Mouse (Mus musculus): ENCODE results near the gene Adamts4. TPM values are rescaled to one million over a fixed set of nuclear protein-coding genes. Genes with fewer than 3 reads are reported as not detected.

The Adamts4 gene
- total and polyA plus RNA-seq, 2 experiments from 2014 or later = 3.9 to 4.1 TPM

- Histone ChIP-seq H3K9ac (replicated peaks; ENCODE audit: low read depth, low read length) (no peak overlapping the region), H3K27ac (ENCODE audit: low read depth) (no peak overlapping the region), H3K36me3 (replicated peaks; ENCODE audit: control insufficient read depth, insufficient read depth, low read length) (peaks cover 63% of the 10 kb centered on the region), H3K4me2 (ENCODE audit: low read depth, low read length) (no peak overlapping the region), H3K4me1 (ENCODE audit: control insufficient read depth, insufficient read depth) (peaks cover 7% of the 10 kb centered on the region), H3K4me3 (ENCODE audit: low read depth, low read length) (no peak overlapping the region), H3K27me3 (ENCODE audit: control insufficient read depth, insufficient read depth, low read length) (no peaks in the 10 kb centered on the region), H3K9me3 (replicated peaks; ENCODE audit: control insufficient read depth, low read length) (no peaks in the 10 kb centered on the region)
- TF ChIP-seq CTCF (IDR thresholded peaks at IDR 0.05; ENCODE audit: low read depth) (no peak), EP300 (IDR thresholded peaks at IDR 0.05; ENCODE audit: low read depth) (no peak)
- 79% methylated on average over 10 of the region's 10 CpGs for WGBS
- ATAC-seq (ENCODE audit: insufficient read depth, low read depth) (no peak), DNase-seq (ENCODE audit: low spot score) (no peak)
These were observed 27.5 kb downstream of the Adamts4 start for GRCm38 (mm10) chr1:171277736-171278135.

- Histone ChIP-seq H3K9ac (replicated peaks; ENCODE audit: low read depth, low read length) (no peak overlapping the region), H3K9me3 (replicated peaks; ENCODE audit: control insufficient read depth, low read length) (no peaks in the 10 kb centered on the region), H3K4me1 (ENCODE audit: control insufficient read depth, insufficient read depth) (peaks cover 7% of the 10 kb centered on the region), H3K4me2 (ENCODE audit: low read depth, low read length) (no peak overlapping the region), H3K4me3 (ENCODE audit: low read depth, low read length) (no peak overlapping the region), H3K36me3 (replicated peaks; ENCODE audit: control insufficient read depth, insufficient read depth, low read length) (peaks cover 59% of the 10 kb centered on the region), H3K27ac (ENCODE audit: low read depth) (no peak overlapping the region), H3K27me3 (ENCODE audit: control insufficient read depth, insufficient read depth, low read length) (no peaks in the 10 kb centered on the region)
- ATAC-seq (ENCODE audit: insufficient read depth, low read depth) (no peak), DNase-seq (ENCODE audit: low spot score) (no peak)
- TF ChIP-seq EP300 (IDR thresholded peaks at IDR 0.05; ENCODE audit: low read depth) (no peak), CTCF (IDR thresholded peaks at IDR 0.05; ENCODE audit: low read depth) (no peak)
- WGBS = 92% methylated on average over 8 of the region's 8 CpGs
These were observed 28.2 kb downstream of the Adamts4 start for GRCm38 (mm10) chr1:171278436-171278835.

- H3K36me3 ChIP-seq (replicated peaks; ENCODE audit: control insufficient read depth, insufficient read depth, low read length) = peaks cover 51% of the 10 kb centered on the region
- H3K27me3 ChIP-seq (ENCODE audit: control insufficient read depth, insufficient read depth, low read length) = no peaks in the 10 kb centered on the region
- no peak overlapping the region for H3K4me2 ChIP-seq (ENCODE audit: low read depth, low read length)
- DNase-seq (ENCODE audit: low spot score) (no peak), ATAC-seq (ENCODE audit: insufficient read depth, low read depth) (no peak)
- WGBS = 82% methylated on average over 14 of the region's 14 CpGs
- no peaks in the 10 kb centered on the region for H3K9me3 ChIP-seq (replicated peaks; ENCODE audit: control insufficient read depth, low read length)
- 0 out of 2 replicates have a peak overlapping the region, but pooled peaks have one; percentile 69 for H3K9ac ChIP-seq (replicated peaks; ENCODE audit: low read depth, low read length)
- TF ChIP-seq CTCF (IDR thresholded peaks at IDR 0.05; ENCODE audit: low read depth) (no peak), EP300 (IDR thresholded peaks at IDR 0.05; ENCODE audit: low read depth) (no peak)
- no peak overlapping the region for H3K4me3 ChIP-seq (ENCODE audit: low read depth, low read length)
- H3K4me1 ChIP-seq (ENCODE audit: control insufficient read depth, insufficient read depth) = peaks cover 7% of the 10 kb centered on the region
- no peak overlapping the region for H3K27ac ChIP-seq (ENCODE audit: low read depth)
These were observed 28.9 kb downstream of the Adamts4 start for GRCm38 (mm10) chr1:171279012-171279705.

- Histone ChIP-seq H3K27ac (ENCODE audit: low read depth) (no peak overlapping the region), H3K27me3 (ENCODE audit: control insufficient read depth, insufficient read depth, low read length) (no peaks in the 10 kb centered on the region), H3K4me3 (ENCODE audit: low read depth, low read length) (peak overlapping the region; percentile 69; the same call in 1 of the 2 replicates), H3K9me3 (replicated peaks; ENCODE audit: control insufficient read depth, low read length) (no peaks in the 10 kb centered on the region), H3K36me3 (replicated peaks; ENCODE audit: control insufficient read depth, insufficient read depth, low read length) (peaks cover 52% of the 10 kb centered on the region), H3K9ac (replicated peaks; ENCODE audit: low read depth, low read length) (peak overlapping the region; percentile 69), H3K4me2 (ENCODE audit: low read depth, low read length) (peak overlapping the region; percentile 78; the same call in 1 of the 2 replicates), H3K4me1 (ENCODE audit: control insufficient read depth, insufficient read depth) (peaks cover 7% of the 10 kb centered on the region)
- DNase-seq (ENCODE audit: low spot score) (no peak), ATAC-seq (ENCODE audit: insufficient read depth, low read depth) (no peak)
- WGBS = 77% methylated on average over 5 of the region's 5 CpGs
- TF ChIP-seq CTCF (IDR thresholded peaks at IDR 0.05; ENCODE audit: low read depth) (no peak), EP300 (IDR thresholded peaks at IDR 0.05; ENCODE audit: low read depth) (no peak)
These were observed 29.5 kb downstream of the Adamts4 start for GRCm38 (mm10) chr1:171279721-171280120.

GRCm38 (mm10) chr1:171280250-171280915 lies 30.2 kb downstream of the Adamts4 start:
- peaks cover 51% of the 10 kb centered on the region for H3K36me3 ChIP-seq (replicated peaks; ENCODE audit: control insufficient read depth, insufficient read depth, low read length)
- no peaks in the 10 kb centered on the region for H3K9me3 ChIP-seq (replicated peaks; ENCODE audit: control insufficient read depth, low read length)
- WGBS = 2% methylated on average over 25 of the region's 25 CpGs
- no peaks in the 10 kb centered on the region for H3K27me3 ChIP-seq (ENCODE audit: control insufficient read depth, insufficient read depth, low read length)
- no peak for TF ChIP-seq CTCF (IDR thresholded peaks at IDR 0.05; ENCODE audit: low read depth)
- no peak for TF ChIP-seq EP300 (IDR thresholded peaks at IDR 0.05; ENCODE audit: low read depth)
- peak overlapping the region; percentile 78 for H3K4me2 ChIP-seq (ENCODE audit: low read depth, low read length)
- DNase-seq (ENCODE audit: low spot score) (no peak), ATAC-seq (ENCODE audit: insufficient read depth, low read depth) (0 out of 2 replicates have a peak, but pooled peaks have one; percentile 3)
- H3K27ac ChIP-seq (ENCODE audit: low read depth) = peak overlapping the region; percentile 41
- H3K4me3 ChIP-seq (ENCODE audit: low read depth, low read length) = peak overlapping the region; percentile 69
- peak overlapping the region; percentile 69 for H3K9ac ChIP-seq (replicated peaks; ENCODE audit: low read depth, low read length)
- peaks cover 7% of the 10 kb centered on the region for H3K4me1 ChIP-seq (ENCODE audit: control insufficient read depth, insufficient read depth)

Measured in heart, postnatal 0 days (tissue).